Mouse (Mus musculus) neural tube, embryonic 14.5 days (tissue): ENCODE measurements around the gene Stk32c. TPM values are rescaled to one million over a fixed set of nuclear protein-coding genes. Genes with fewer than 3 reads are reported as not detected.

Experiments used
- ATAC-seq: fragments of 200-750 bp; cut with Nextera tagmentation; 2 replicates; pipeline ENCODE4 v1.8.0; 2017; ENCODE audit warnings: low read depth, mild to moderate bottlenecking, moderate TSS enrichment, moderate library complexity
- H3K27ac ChIP-seq: fragments of 300-500 bp; sonication (generic); 2 replicates; pipeline ENCODE4 v1.5.1; 2014; ENCODE audit warnings: low read depth, mild to moderate bottlenecking, control low read depth, low read length, moderate library complexity, mixed read lengths
- H3K27me3 ChIP-seq: fragments of 300-500 bp; sonication (generic); 2 replicates; pipeline ENCODE4 v1.6.1; 2014; ENCODE audit warnings: low read length; ENCODE audit not compliant: control insufficient read depth, insufficient read depth
- H3K36me3 ChIP-seq: fragments of 300-500 bp; sonication (generic); 2 replicates; pipeline ENCODE4 v1.6.1; 2014; ENCODE audit warnings: low read length, mixed read lengths; ENCODE audit not compliant: control insufficient read depth, insufficient read depth
- H3K4me1 ChIP-seq: fragments of 300-500 bp; sonication (generic); 2 replicates; pipeline ENCODE4 v1.6.1; 2014; ENCODE audit warnings: low read length; ENCODE audit not compliant: control insufficient read depth, insufficient read depth
- H3K4me2 ChIP-seq: fragments of 300-500 bp; sonication (generic); 2 replicates; pipeline ENCODE4 v1.6.1; 2014; ENCODE audit warnings: mild to moderate bottlenecking, low read depth, low read length, control low read depth
- H3K4me3 ChIP-seq: fragments of 300-500 bp; sonication (generic); 2 replicates; pipeline ENCODE4 v1.5.1; 2014; ENCODE audit warnings: low read depth, low read length, control low read depth, mixed read lengths
- H3K9ac ChIP-seq: fragments of 300-500 bp; sonication (generic); replicated peaks from 2 replicates; pipeline ENCODE4 v1.6.1; 2014; ENCODE audit warnings: low read depth, mild to moderate bottlenecking, control low read depth, low read length, mixed read lengths
- H3K9me3 ChIP-seq: fragments of 300-500 bp; sonication (generic); 2 replicates; pipeline ENCODE4 v1.6.1; 2016; ENCODE audit warnings: low read length; ENCODE audit not compliant: control insufficient read depth
- WGBS: fragments of 180-500 bp; shearing (Covaris S2); extraction: QIAGEN DNeasy Blood & Tissue Kit; methylation state at CpG from one replicate; pipeline ENCODE4 v1.1.7; 2014; 5-methylcytosine and 5-hydroxymethylcytosine counted together
- polyA plus RNA-seq: library from polyadenylated mRNA; unstranded; fragments of >200 nt; fragmentation: Nextera tagmentation; extraction: Ambion mirVana; gene quantifications from 2 replicates; pipeline ENCODE4 v1.2.1, GENCODE M21; 2014

Gene Stk32c
- polyA plus RNA-seq, 1 experiment from 2014 or later: 1.7 TPM

- no peaks in the 10 kb centered on the region for H3K4me1 ChIP-seq
- H3K9ac ChIP-seq: no peak overlapping the region
- H3K27me3 ChIP-seq: no peaks in the 10 kb centered on the region
- no peak overlapping the region for H3K4me2 ChIP-seq
- H3K36me3 ChIP-seq: no peaks in the 10 kb centered on the region
- H3K9me3 ChIP-seq: no peaks in the 10 kb centered on the region
- ATAC-seq: no peak
- H3K4me3 ChIP-seq: no peak overlapping the region
- 91% methylated on average over 3 of the region's 3 CpGs for WGBS
- no peak overlapping the region for H3K27ac ChIP-seq
Observed at GRCm38 (mm10) chr7:139180058-139180457, 33.0 kb downstream of the Stk32c start.

GRCm38 (mm10) chr7:139179299-139179698 lies 33.8 kb downstream of the Stk32c start:
- H3K9ac ChIP-seq: no peak overlapping the region
- WGBS: 86% methylated on average over 5 of the region's 5 CpGs
- no peaks in the 10 kb centered on the region for H3K4me1 ChIP-seq
- no peak overlapping the region for H3K4me2 ChIP-seq
- no peaks in the 10 kb centered on the region for H3K9me3 ChIP-seq
- H3K36me3 ChIP-seq: no peaks in the 10 kb centered on the region
- H3K27me3 ChIP-seq: no peaks in the 10 kb centered on the region
- no peak for ATAC-seq
- no peak overlapping the region for H3K4me3 ChIP-seq
- no peak overlapping the region for H3K27ac ChIP-seq

- WGBS: 74% methylated on average over 4 of the region's 4 CpGs
- H3K9ac ChIP-seq: no peak overlapping the region
- no peaks in the 10 kb centered on the region for H3K27me3 ChIP-seq
- no peak for ATAC-seq
- H3K4me2 ChIP-seq: no peak overlapping the region
- no peaks in the 10 kb centered on the region for H3K9me3 ChIP-seq
- no peaks in the 10 kb centered on the region for H3K4me1 ChIP-seq
- H3K4me3 ChIP-seq: no peak overlapping the region
- no peaks in the 10 kb centered on the region for H3K36me3 ChIP-seq
- no peak overlapping the region for H3K27ac ChIP-seq
Observed at GRCm38 (mm10) chr7:139169143-139169542, 44.0 kb downstream of the Stk32c start.

- 75% methylated on average over 5 of the region's 5 CpGs for WGBS
- no peaks in the 10 kb centered on the region for H3K9me3 ChIP-seq
Observed at GRCm38 (mm10) chr7:139164410-139164809, 48.7 kb downstream of the Stk32c start.

GRCm38 (mm10) chr7:139158956-139159355 lies 54.2 kb downstream of the Stk32c start:
- Histone ChIP-seq H3K27me3 (no peaks in the 10 kb centered on the region), H3K9me3 (no peaks in the 10 kb centered on the region), H3K4me3 (no peak overlapping the region), H3K27ac (no peak overlapping the region), H3K4me2 (no peak overlapping the region), H3K9ac (no peak overlapping the region), H3K4me1 (peaks cover 5% of the 10 kb centered on the region; the same call in 1 of the 2 replicates), H3K36me3 (no peaks in the 10 kb centered on the region)
- 25% methylated on average over 5 of the region's 5 CpGs for WGBS
- ATAC-seq: no peak; the same call in 1 of the 2 replicates

More at GRCm38 (mm10) chr7:139164410-139164809, 48.7 kb downstream of the Stk32c start:
- Histone ChIP-seq H3K4me3 (no peak overlapping the region), H3K9ac (no peak overlapping the region), H3K36me3 (no peaks in the 10 kb centered on the region), H3K27me3 (no peaks in the 10 kb centered on the region), H3K4me2 (no peak overlapping the region), H3K27ac (no peak overlapping the region), H3K4me1 (no peaks in the 10 kb centered on the region)
- no peak for ATAC-seq

GRCm38 (mm10) chr7:139158549-139158948 lies 54.6 kb downstream of the Stk32c start:
- H3K4me3 ChIP-seq: no peak overlapping the region
- 71% methylated on average over 7 of the region's 7 CpGs for WGBS
- ATAC-seq: no peak
- no peak overlapping the region for H3K27ac ChIP-seq
- no peaks in the 10 kb centered on the region for H3K27me3 ChIP-seq
- no peak overlapping the region for H3K4me2 ChIP-seq
- H3K9me3 ChIP-seq: no peaks in the 10 kb centered on the region
- no peak overlapping the region for H3K9ac ChIP-seq
- no peaks in the 10 kb centered on the region for H3K36me3 ChIP-seq
- H3K4me1 ChIP-seq: peaks cover 5% of the 10 kb centered on the region; the same call in 1 of the 2 replicates

- no peak overlapping the region for H3K4me2 ChIP-seq
- H3K9me3 ChIP-seq: no peaks in the 10 kb centered on the region
- no peak overlapping the region for H3K27ac ChIP-seq
- no peaks in the 10 kb centered on the region for H3K36me3 ChIP-seq
- 68% methylated on average over 2 of the region's 2 CpGs for WGBS
- no peak overlapping the region for H3K4me3 ChIP-seq
- H3K4me1 ChIP-seq: peaks cover 5% of the 10 kb centered on the region; the same call in 1 of the 2 replicates
- no peak for ATAC-seq
- no peak overlapping the region for H3K9ac ChIP-seq
- no peaks in the 10 kb centered on the region for H3K27me3 ChIP-seq
Observed at GRCm38 (mm10) chr7:139157541-139157940, 55.6 kb downstream of the Stk32c start.

- Histone ChIP-seq H3K27me3 (no peaks in the 10 kb centered on the region), H3K4me3 (no peak overlapping the region), H3K27ac (no peak overlapping the region), H3K9ac (no peak overlapping the region), H3K36me3 (no peaks in the 10 kb centered on the region), H3K9me3 (no peaks in the 10 kb centered on the region), H3K4me1 (peaks cover 6% of the 10 kb centered on the region), H3K4me2 (no peak overlapping the region)
- 46% methylated on average over 10 of the region's 10 CpGs for WGBS
- ATAC-seq: no peak
Observed at GRCm38 (mm10) chr7:139156341-139157058, 56.6 kb downstream of the Stk32c start.

- Histone ChIP-seq H3K9ac (no peak overlapping the region), H3K27ac (no peak overlapping the region), H3K36me3 (no peaks in the 10 kb centered on the region), H3K4me2 (no peak overlapping the region), H3K27me3 (no peaks in the 10 kb centered on the region), H3K4me1 (peaks cover 10% of the 10 kb centered on the region), H3K4me3 (no peak overlapping the region), H3K9me3 (no peaks in the 10 kb centered on the region)
- no peak for ATAC-seq
- 87% methylated on average over 7 of the region's 7 CpGs for WGBS
Observed at GRCm38 (mm10) chr7:139152927-139153326, 60.2 kb downstream of the Stk32c start.
